Mouse (Mus musculus) layer of hippocampus, adult 18-20 months (tissue): Measurements from ENCODE around the gene Tigd4. TPM values are rescaled to one million over a fixed set of nuclear protein-coding genes. Genes with fewer than 3 reads are reported as not detected.

Experiments used
- total RNA-seq, 2 experiments: library from RNA; stranded (reverse); gene quantifications; 2 replicates each; pipeline ENCODE4 v1.2.3; 2021

Gene Tigd4
- total RNA-seq, 2 experiments from 2014 or later: 0.10 TPM; not detected in 1

Other genes starting within 250 kb of the Tigd4 start
- gene Fhdc1, start 113.1 kb upstream of the Tigd4 start, total RNA-seq: 1 to 10 TPM; 2.5 to 3.3 TPM
- 10 to 100 TPM; 21.9 to 22.1 TPM for gene Arfip1, start 10.9 kb upstream of the Tigd4 start, total RNA-seq
- gene Tmem154, start 72.6 kb downstream of the Tigd4 start, total RNA-seq: under 1 TPM; 0.32 to 0.36 TPM
- 100 to 1,000 TPM; 155 to 157 TPM for gene Fbxw7, start 221.7 kb downstream of the Tigd4 start, total RNA-seq